In genomic region chr13:59002943-59003806, GRCm38 (mm10) we compare ENCODE assay signal across 18 mouse cellular contexts.
DNase-seq lines count a peak whose midpoint lies in the region; ATAC-seq and TF ChIP-seq lines count a peak whose summit lies in the region.
"Had no signal": no experiment of that assay in that cellular context is flagged by ENCODE, and none has a peak within 500 bp of the region (broad histone marks: within the 10 kb centered on the region; RNA-seq: fewer than 3 reads in every experiment).

No protein-coding gene starts in this region.

- no peak for TF ChIP-seq CTCF in kidney, adult 2 months (conservative IDR thresholded peaks at IDR 0.05; ENCODE audit: insufficient read depth, insufficient read length, low read depth, low read length)

- H3K9ac ChIP-seq in lung, embryonic 16.5 days (ENCODE audit: low read length) = no peak overlapping the region
- H3K9ac ChIP-seq in hindbrain, embryonic 15.5 days = no peak overlapping the region
- H3K9ac ChIP-seq in neural tube, embryonic 15.5 days (replicated peaks) = no peak overlapping the region
- H3K9ac ChIP-seq: stomach, embryonic 15.5 days had no signal

- no peak overlapping the region for H3K4me2 ChIP-seq in lung, embryonic 16.5 days (ENCODE audit: low read depth, low read length)
- no peak overlapping the region for H3K4me2 ChIP-seq in hindbrain, embryonic 15.5 days
- no peak overlapping the region for H3K4me2 ChIP-seq in neural tube, embryonic 15.5 days
- H3K4me2 ChIP-seq: stomach, embryonic 15.5 days had no signal

- H3K9me3 ChIP-seq in lung, embryonic 16.5 days (ENCODE audit: control insufficient read depth, low read length) = no peaks in the 10 kb centered on the region
- H3K9me3 ChIP-seq in hindbrain, embryonic 15.5 days = no peaks in the 10 kb centered on the region
- no peaks in the 10 kb centered on the region for H3K9me3 ChIP-seq in neural tube, embryonic 15.5 days (replicated peaks)
- H3K9me3 ChIP-seq: embryonic facial prominence, embryonic 10.5 days; midbrain, embryonic 10.5 days; stomach, embryonic 15.5 days had no signal

- ATAC-seq in lung, embryonic 16.5 days (ENCODE audit: low read depth) = peak; percentile 66; the same call in 1 of the 2 replicates
- no peak for ATAC-seq in hindbrain, embryonic 15.5 days (ENCODE audit: low FRiP score, low read depth)
- ATAC-seq in neural tube, embryonic 15.5 days (ENCODE audit: low FRiP score) = no peak
- ATAC-seq in megakaryocyte, adult 5-6 weeks (ENCODE audit: poor library complexity, severe bottlenecking) = no peak
- ATAC-seq: CD4-positive, CD25-positive, alpha-beta regulatory T cell, adult 4 months had no signal

- peak; percentile 1 for DNase-seq in kidney, adult 2 months
- no peak for DNase-seq in kidney, adult 9 months
- DNase-seq in lung, postnatal 25 days (ENCODE audit: low spot score) = no peak
- DNase-seq: cerebellum, postnatal 25 days; heart, postnatal 10 days; kidney, postnatal 25 days; left cerebral cortex, postnatal 4 days; spleen, adult 18-20 months had no signal

- no peaks in the 10 kb centered on the region for H3K4me1 ChIP-seq in kidney, adult 2 months (ENCODE audit: control insufficient read depth, insufficient read depth, low read length)
- peaks cover 2% of the 10 kb centered on the region for H3K4me1 ChIP-seq in lung, embryonic 16.5 days (replicated peaks; ENCODE audit: control insufficient read depth, insufficient read depth, low read length)
- peaks cover 37% of the 10 kb centered on the region for H3K4me1 ChIP-seq in hindbrain, embryonic 15.5 days (replicated peaks)
- peaks cover 38% of the 10 kb centered on the region for H3K4me1 ChIP-seq in neural tube, embryonic 15.5 days
- H3K4me1 ChIP-seq: stomach, embryonic 15.5 days had no signal

- H3K36me3 ChIP-seq in kidney, adult 2 months (ENCODE audit: control insufficient read depth, insufficient read depth, low read length) = no peaks in the 10 kb centered on the region
- H3K36me3 ChIP-seq in lung, embryonic 16.5 days (ENCODE audit: control insufficient read depth, insufficient read depth, low read length) = no peaks in the 10 kb centered on the region
- H3K36me3 ChIP-seq in hindbrain, embryonic 15.5 days = no peaks in the 10 kb centered on the region
- H3K36me3 ChIP-seq in neural tube, embryonic 15.5 days = no peaks in the 10 kb centered on the region
- H3K36me3 ChIP-seq: embryonic facial prominence, embryonic 10.5 days; midbrain, embryonic 10.5 days; stomach, embryonic 15.5 days had no signal

- 56% methylated on average over 12 of the region's 12 CpGs for WGBS in kidney, adult 2 months
- WGBS in lung, embryonic 16.5 days = 52% methylated on average over 12 of the region's 12 CpGs
- 69% methylated on average over 12 of the region's 12 CpGs for WGBS in hindbrain, embryonic 15.5 days
- 42% methylated on average over 12 of the region's 12 CpGs for WGBS in neural tube, embryonic 15.5 days

- H3K27ac ChIP-seq in kidney, adult 2 months (ENCODE audit: insufficient read depth, low read depth, low read length) = no peak overlapping the region
- H3K27ac ChIP-seq in lung, embryonic 16.5 days (ENCODE audit: low read length) = peak overlapping the region; percentile 40; the same call in 1 of the 2 replicates
- 0 out of 2 replicates have a peak overlapping the region, but pooled peaks have one; percentile 28 for H3K27ac ChIP-seq in hindbrain, embryonic 15.5 days (replicated peaks)
- peak overlapping the region; percentile 74 for H3K27ac ChIP-seq in neural tube, embryonic 15.5 days (replicated peaks)
- H3K27ac ChIP-seq: embryonic facial prominence, embryonic 10.5 days; stomach, embryonic 15.5 days had no signal

- no peak for TF ChIP-seq POLR2A in kidney, adult 2 months (IDR thresholded peaks at IDR 0.05; ENCODE audit: low read depth, low read length)

- no peak overlapping the region for H3K4me3 ChIP-seq in kidney, adult 2 months (ENCODE audit: insufficient read depth, low read depth, low read length)
- no peak overlapping the region for H3K4me3 ChIP-seq in lung, embryonic 16.5 days (ENCODE audit: low read length)
- no peak overlapping the region for H3K4me3 ChIP-seq in hindbrain, embryonic 15.5 days
- H3K4me3 ChIP-seq in neural tube, embryonic 15.5 days (replicated peaks) = no peak overlapping the region
- H3K4me3 ChIP-seq: embryonic facial prominence, embryonic 10.5 days; erythroblast, embryonic 14.5 days; midbrain, embryonic 10.5 days; myocyte; stomach, embryonic 15.5 days had no signal

- H3K27me3 ChIP-seq in kidney, adult 2 months (replicated peaks; ENCODE audit: control insufficient read depth, insufficient read depth, low read length) = no peaks in the 10 kb centered on the region
- no peaks in the 10 kb centered on the region for H3K27me3 ChIP-seq in lung, embryonic 16.5 days (ENCODE audit: control insufficient read depth, insufficient read depth, low read depth, low read length)
- H3K27me3 ChIP-seq in hindbrain, embryonic 15.5 days = no peaks in the 10 kb centered on the region
- no peaks in the 10 kb centered on the region for H3K27me3 ChIP-seq in neural tube, embryonic 15.5 days (replicated peaks)
- H3K27me3 ChIP-seq: stomach, embryonic 15.5 days had no signal
